Mouse (Mus musculus) intestine, embryonic 15.5 days (tissue): ENCODE measurements around the gene Top2a. TPM values are rescaled to one million over a fixed set of nuclear protein-coding genes. Genes with fewer than 3 reads are reported as not detected.

Experiments
- ATAC-seq: fragments of 200-750 bp; cut with Nextera tagmentation; 2 replicates; pipeline ENCODE4 v1.8.0; 2017; ENCODE audit warnings: moderate TSS enrichment, moderate library complexity
- H3K27ac ChIP-seq: fragments of 300-500 bp; sonication (generic); 2 replicates; pipeline ENCODE4 v1.5.1; 2015; ENCODE audit warnings: mild to moderate bottlenecking, inconsistent platforms
- H3K27me3 ChIP-seq: fragments of 300-500 bp; sonication (generic); replicated peaks from 2 replicates; pipeline ENCODE4 v1.6.1; 2015; ENCODE audit warnings: inconsistent platforms
- H3K36me3 ChIP-seq: fragments of 300-500 bp; sonication (generic); 2 replicates; pipeline ENCODE4 v1.6.1; 2015; ENCODE audit warnings: inconsistent platforms
- H3K4me1 ChIP-seq: fragments of 300-500 bp; sonication (generic); replicated peaks from 2 replicates; pipeline ENCODE4 v1.6.1; 2015; ENCODE audit warnings: inconsistent platforms
- H3K4me2 ChIP-seq: fragments of 300-500 bp; sonication (generic); replicated peaks from 2 replicates; pipeline ENCODE4 v1.6.1; 2015; ENCODE audit warnings: mild to moderate bottlenecking, inconsistent platforms
- H3K4me3 ChIP-seq: fragments of 300-500 bp; sonication (generic); replicated peaks from 2 replicates; pipeline ENCODE4 v1.5.1; 2015; ENCODE audit warnings: inconsistent platforms
- H3K9ac ChIP-seq: fragments of 300-500 bp; sonication (generic); 2 replicates; pipeline ENCODE4 v1.6.1; 2015; ENCODE audit warnings: inconsistent platforms
- H3K9me3 ChIP-seq: fragments of 300-500 bp; sonication (generic); 2 replicates; pipeline ENCODE4 v1.6.1; 2016; ENCODE audit warnings: inconsistent platforms
- WGBS: fragments of 180-500 bp; shearing (Covaris S2); methylation state at CpG from one replicate; pipeline ENCODE4 v1.1.7; 2015; 5-methylcytosine and 5-hydroxymethylcytosine counted together
- polyA plus RNA-seq: library from polyadenylated mRNA; unstranded; fragments of >200 nt; fragmentation: Nextera tagmentation; extraction: Ambion mirVana; gene quantifications from 2 replicates; pipeline ENCODE4 v1.2.1, GENCODE M21; 2015

Gene Top2a
- polyA plus RNA-seq, 1 experiment from 2014 or later = 194 TPM

DNA sequence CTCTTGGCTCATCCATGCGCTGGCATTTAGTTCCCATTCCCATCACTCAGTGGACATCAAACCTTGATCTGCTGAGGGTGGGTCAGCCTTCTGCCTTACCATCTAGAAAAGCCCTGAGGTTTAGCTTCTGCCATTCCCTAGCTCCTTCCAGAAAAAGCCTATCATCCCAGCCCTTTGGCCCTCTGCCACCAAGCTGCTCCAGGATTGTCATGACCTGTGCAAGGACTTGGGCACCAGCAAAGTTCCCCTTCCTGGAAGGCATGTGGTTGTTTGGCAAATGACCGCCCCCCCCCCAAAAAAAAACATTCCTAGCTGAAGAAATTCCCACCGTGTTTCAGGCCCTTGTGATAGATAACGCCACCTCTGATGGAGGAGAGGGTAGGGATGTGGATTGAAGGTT lies 31.2 kb upstream of the Top2a start:
- peaks cover 18% of the 10 kb centered on the region for H3K36me3 ChIP-seq
- H3K4me3 ChIP-seq = no peak overlapping the region
- H3K27me3 ChIP-seq = no peaks in the 10 kb centered on the region
- H3K4me2 ChIP-seq = no peak overlapping the region
- H3K9ac ChIP-seq = no peak overlapping the region
- no peak; the same call in 1 of the 2 replicates for ATAC-seq
- H3K9me3 ChIP-seq = no peaks in the 10 kb centered on the region
- peaks cover 12% of the 10 kb centered on the region for H3K4me1 ChIP-seq
- peak overlapping the region; percentile 62 for H3K27ac ChIP-seq
- WGBS = 43% methylated on average over 4 of the region's 4 CpGs

GRCm38 (mm10) chr11:99047643-99048042 lies 23.7 kb upstream of the Top2a start:
- Histone ChIP-seq H3K36me3 (peaks cover 33% of the 10 kb centered on the region), H3K27ac (peak overlapping the region; percentile 80), H3K9ac (peak overlapping the region; percentile 21; the same call in 1 of the 2 replicates), H3K4me1 (peaks cover 50% of the 10 kb centered on the region), H3K4me3 (no peak overlapping the region), H3K27me3 (no peaks in the 10 kb centered on the region), H3K4me2 (peak overlapping the region; percentile 30), H3K9me3 (no peaks in the 10 kb centered on the region)
- 48% methylated on average over 2 of the region's 2 CpGs for WGBS
- ATAC-seq = peak; percentile 42; the same call in 1 of the 2 replicates

GRCm38 (mm10) chr11:99047120-99047519 lies 23.1 kb upstream of the Top2a start:
- 28% methylated on average over 5 of the region's 5 CpGs for WGBS
- Histone ChIP-seq H3K27me3 (no peaks in the 10 kb centered on the region), H3K27ac (peak overlapping the region; percentile 80), H3K9ac (no peak overlapping the region), H3K4me1 (peaks cover 50% of the 10 kb centered on the region), H3K4me3 (no peak overlapping the region), H3K4me2 (peak overlapping the region; percentile 30), H3K36me3 (peaks cover 29% of the 10 kb centered on the region), H3K9me3 (no peaks in the 10 kb centered on the region)
- ATAC-seq = peak; percentile 55

DNA sequence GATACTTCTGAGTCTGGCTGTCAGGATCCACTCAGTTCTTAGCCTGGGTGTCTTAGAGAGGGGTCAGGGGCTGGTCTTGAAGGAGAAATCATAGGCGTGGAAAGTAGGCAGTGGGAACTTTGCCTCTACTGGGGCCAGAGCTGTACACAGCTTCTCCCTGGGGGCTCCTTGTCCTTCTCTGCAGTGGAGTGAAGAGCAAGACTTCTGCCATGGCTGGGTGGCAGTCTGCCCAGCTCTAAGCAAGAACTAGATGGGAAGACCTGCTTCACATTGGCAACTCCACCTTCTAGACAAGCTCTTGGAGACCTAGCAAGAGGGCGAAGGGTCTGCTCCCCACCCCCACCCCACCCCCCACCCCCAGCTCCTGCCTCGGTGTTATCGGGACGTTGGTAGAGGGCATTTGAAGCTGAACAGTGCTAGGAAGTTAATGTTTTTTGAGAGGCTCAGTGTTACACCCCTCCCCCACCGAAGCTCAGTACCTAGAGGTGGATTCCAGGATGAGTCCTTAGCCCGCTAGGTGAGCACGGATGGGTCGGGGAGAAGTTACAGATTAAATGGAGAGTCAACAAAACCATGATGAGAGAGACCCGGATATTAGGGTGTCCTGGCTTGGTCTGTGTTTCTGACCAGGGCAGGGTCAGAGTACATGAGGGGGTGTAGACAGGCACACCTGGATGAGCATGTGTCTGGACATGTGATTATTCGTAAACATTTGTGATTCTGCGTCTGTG lies 21.3 kb upstream of the Top2a start:
- no peak overlapping the region for H3K9ac ChIP-seq
- ATAC-seq = no peak
- peaks cover 53% of the 10 kb centered on the region for H3K4me1 ChIP-seq

GRCm38 (mm10) chr11:99044306-99044705 lies 20.3 kb upstream of the Top2a start:
- H3K27me3 ChIP-seq = no peaks in the 10 kb centered on the region
- H3K4me3 ChIP-seq = no peak overlapping the region
- no peak overlapping the region for H3K9ac ChIP-seq
- peak overlapping the region; percentile 37 for H3K4me2 ChIP-seq
- peaks cover 53% of the 10 kb centered on the region for H3K4me1 ChIP-seq
- peaks cover 11% of the 10 kb centered on the region for H3K36me3 ChIP-seq
- H3K9me3 ChIP-seq = no peaks in the 10 kb centered on the region
- WGBS = 51% methylated on average over 5 of the region's 5 CpGs
- no peak for ATAC-seq
- H3K27ac ChIP-seq = no peak overlapping the region

More for the DNA sequence above, 21.3 kb upstream of the Top2a start:
- Histone ChIP-seq H3K9me3 (no peaks in the 10 kb centered on the region), H3K4me3 (0 out of 2 replicates have a peak overlapping the region, but pooled peaks have one; percentile 7), H3K27me3 (no peaks in the 10 kb centered on the region), H3K27ac (peak overlapping the region; percentile 80; the same call in 1 of the 2 replicates), H3K4me2 (peak overlapping the region; percentile 37), H3K36me3 (peaks cover 16% of the 10 kb centered on the region)
- WGBS = 37% methylated on average over 12 of the region's 12 CpGs

DNA sequence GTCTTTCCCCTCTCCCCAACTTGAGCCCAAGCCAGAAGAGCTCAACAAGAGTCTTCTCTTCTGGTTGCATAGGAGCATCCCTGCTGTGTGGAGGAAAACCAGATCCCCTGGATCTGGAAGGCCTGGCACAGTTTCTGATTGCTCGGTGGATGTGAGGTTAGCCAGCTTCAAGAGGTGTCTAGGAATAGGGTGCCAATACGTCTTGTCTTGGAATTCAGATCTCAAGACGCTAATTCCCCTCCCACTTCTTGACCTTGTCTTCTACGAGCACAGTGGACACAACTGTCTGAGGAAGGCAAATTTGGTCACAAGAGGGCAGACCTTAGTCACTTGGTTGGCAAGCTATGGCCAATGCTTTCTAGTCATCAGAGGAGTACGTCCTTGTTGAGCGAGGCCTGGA lies 19.6 kb upstream of the Top2a start:
- H3K4me1 ChIP-seq = peaks cover 53% of the 10 kb centered on the region
- H3K27me3 ChIP-seq = no peaks in the 10 kb centered on the region
- H3K4me3 ChIP-seq = no peak overlapping the region
- no peak overlapping the region for H3K9ac ChIP-seq
- H3K27ac ChIP-seq = peak overlapping the region; percentile 2; the same call in 1 of the 2 replicates
- H3K9me3 ChIP-seq = no peaks in the 10 kb centered on the region
- 46% methylated on average over 6 of the region's 6 CpGs for WGBS
- no peak for ATAC-seq
- H3K36me3 ChIP-seq = peaks cover 6% of the 10 kb centered on the region
- H3K4me2 ChIP-seq = peak overlapping the region; percentile 37

- WGBS = 21% methylated on average over 12 of the region's 12 CpGs
Measured at GRCm38 (mm10) chr11:99042834-99043431, 18.9 kb upstream of the Top2a start.

GRCm38 (mm10) chr11:99041841-99042780 lies 18.1 kb upstream of the Top2a start:
- Histone ChIP-seq H3K4me2 (peak overlapping the region; percentile 95), H3K9me3 (no peaks in the 10 kb centered on the region), H3K27me3 (no peaks in the 10 kb centered on the region), H3K36me3 (no peaks in the 10 kb centered on the region), H3K4me3 (peak overlapping the region; percentile 83), H3K9ac (peak overlapping the region; percentile 99), H3K27ac (peak overlapping the region; percentile 95), H3K4me1 (peaks cover 42% of the 10 kb centered on the region)
- ATAC-seq = no peak
- 19% methylated on average over 16 of the region's 16 CpGs for WGBS

More at GRCm38 (mm10) chr11:99042834-99043431, 18.9 kb upstream of the Top2a start:
- Histone ChIP-seq H3K36me3 (no peaks in the 10 kb centered on the region; the same call in 1 of the 2 replicates), H3K4me3 (peak overlapping the region; percentile 83), H3K4me1 (peaks cover 50% of the 10 kb centered on the region), H3K9ac (peak overlapping the region; percentile 99), H3K4me2 (peak overlapping the region; percentile 95), H3K27ac (peak overlapping the region; percentile 95), H3K27me3 (no peaks in the 10 kb centered on the region), H3K9me3 (no peaks in the 10 kb centered on the region)
- no peak for ATAC-seq

GRCm38 (mm10) chr11:99041051-99041729 lies 17.2 kb upstream of the Top2a start, which contains the start of gene Igfbp4:
Gene Igfbp4, plus strand, starts transcription at chr11:99041244.
- under 1% methylated on average over 63 of the region's 63 CpGs for WGBS
- peak within 1 kb of the TSS; percentile 95 for H3K27ac ChIP-seq
- ATAC-seq = peak; percentile 84

GRCm38 (mm10) chr11:99040346-99040974 lies 16.5 kb upstream of the Top2a start:
- Histone ChIP-seq H3K36me3 (no peaks in the 10 kb centered on the region), H3K9ac (peak overlapping the region; percentile 99), H3K4me3 (peak overlapping the region; percentile 83), H3K27ac (peak overlapping the region; percentile 95), H3K4me1 (peaks cover 28% of the 10 kb centered on the region), H3K9me3 (no peaks in the 10 kb centered on the region), H3K4me2 (peak overlapping the region; percentile 95), H3K27me3 (no peaks in the 10 kb centered on the region)
- WGBS = 1% methylated on average over 17 of the region's 17 CpGs
- peak; percentile 13 for ATAC-seq

More at GRCm38 (mm10) chr11:99041051-99041729, 17.2 kb upstream of the Top2a start, which contains the start of gene Igfbp4:
- peak within 1 kb of the TSS; percentile 83 for H3K4me3 ChIP-seq
- peaks cover 35% of the 10 kb centered on the region for H3K4me1 ChIP-seq
- H3K27me3 ChIP-seq = no peaks in the 10 kb centered on the region
- H3K9ac ChIP-seq = peak within 1 kb of the TSS; percentile 99
- no peaks in the 10 kb centered on the region for H3K9me3 ChIP-seq
- H3K36me3 ChIP-seq = no peaks in the 10 kb centered on the region
- H3K4me2 ChIP-seq = peak within 1 kb of the TSS; percentile 95

GRCm38 (mm10) chr11:99039782-99040181 lies 15.8 kb upstream of the Top2a start:
- Histone ChIP-seq H3K27ac (peak overlapping the region; percentile 95), H3K27me3 (no peaks in the 10 kb centered on the region), H3K9ac (peak overlapping the region; percentile 38), H3K4me3 (peak overlapping the region; percentile 83), H3K9me3 (no peaks in the 10 kb centered on the region), H3K4me2 (peak overlapping the region; percentile 95), H3K4me1 (peaks cover 21% of the 10 kb centered on the region), H3K36me3 (no peaks in the 10 kb centered on the region)
- peak; percentile 75 for ATAC-seq
- WGBS = under 1% methylated on average over 15 of the region's 15 CpGs
